Mouse (Mus musculus) spleen, postnatal 14 days (tissue): Measurements from ENCODE around the gene Gripap1.
"Not testable (repeated sequence)": the region's sequence is repeated elsewhere in the genome, so short reads cannot be mapped to it uniquely, and the experiment has no call there.

Experiments
- DNase-seq, 2 experiments: peaks; one replicate each; pipeline ENCODE4 v3.0.0; 2021 to 2022; ENCODE audit warnings: low spot score in 2 of 2

The Gripap1 gene

GRCm38 (mm10) chrX:7778450-7779244 is 10.9 kb upstream of the Gripap1 start:
- DNase-seq: no peak

GRCm38 (mm10) chrX:7779294-7779693 is 10.3 kb upstream of the Gripap1 start:
- DNase-seq: no peak

- no peak for DNase-seq
These were observed 6.9 kb upstream of the Gripap1 start for GRCm38 (mm10) chrX:7782603-7783092.

- no peak for DNase-seq
These were observed 744 bp downstream of the Gripap1 start for GRCm38 (mm10) chrX:7790309-7790708.

GRCm38 (mm10) chrX:7793361-7793760 is 3.8 kb downstream of the Gripap1 start:
- no peak for DNase-seq

- no peak for DNase-seq
These were observed 5.5 kb downstream of the Gripap1 start for GRCm38 (mm10) chrX:7795016-7795415.

GRCm38 (mm10) chrX:7797327-7797726 is 7.8 kb downstream of the Gripap1 start:
- no peak for DNase-seq

GRCm38 (mm10) chrX:7802157-7802556 is 12.6 kb downstream of the Gripap1 start:
- not testable (repeated sequence) for DNase-seq

GRCm38 (mm10) chrX:7815016-7815415 is 25.5 kb downstream of the Gripap1 start:
- DNase-seq: peak; percentile 17 to 56

- DNase-seq: no peak
These were observed 32.6 kb downstream of the Gripap1 start, which contains the start of gene Kcnd1 for GRCm38 (mm10) chrX:7821865-7822779. Kcnd1 (plus strand) TSS chrX:7822289.

- DNase-seq: no peak
These were observed 47.6 kb downstream of the Gripap1 start for GRCm38 (mm10) chrX:7837146-7837545.

- DNase-seq: no peak
These were observed 51.2 kb downstream of the Gripap1 start for GRCm38 (mm10) chrX:7840842-7841162.

- DNase-seq: peak; percentile 88 to 89
These were observed 51.9 kb downstream of the Gripap1 start, which contains the start of gene Otud5 for GRCm38 (mm10) chrX:7841163-7842162. Otud5 (plus strand) TSS chrX:7841364.

- peak; percentile 15 to 32 for DNase-seq
These were observed 52.8 kb downstream of the Gripap1 start for GRCm38 (mm10) chrX:7842318-7842717.

- DNase-seq: no peak
These were observed 58.3 kb downstream of the Gripap1 start for GRCm38 (mm10) chrX:7847845-7848244.

GRCm38 (mm10) chrX:7854578-7854977 is 65.0 kb downstream of the Gripap1 start:
- DNase-seq: peak; percentile 25 to 38

GRCm38 (mm10) chrX:7859191-7859753 is 69.7 kb downstream of the Gripap1 start:
- DNase-seq: no peak

- no peak for DNase-seq
These were observed 73.6 kb downstream of the Gripap1 start for GRCm38 (mm10) chrX:7863181-7863580.

- DNase-seq: no peak
These were observed 75.0 kb downstream of the Gripap1 start for GRCm38 (mm10) chrX:7864551-7864950.

- DNase-seq: no peak
These were observed 75.8 kb downstream of the Gripap1 start for GRCm38 (mm10) chrX:7865343-7865742.

- DNase-seq: no peak
These were observed 76.2 kb downstream of the Gripap1 start for GRCm38 (mm10) chrX:7865786-7866185.
